Mouse (Mus musculus): ENCODE results near the gene Fbxw8. TPM values are rescaled to one million over a fixed set of nuclear protein-coding genes. Genes with fewer than 3 reads are reported as not detected.
A peak's percentile ranks its signal among the peaks of the same experiment; 100 is the strongest.

Fbxw8 gene
- total RNA-seq, 4 experiments from 2014 or later, result 30.5 to 33.5 (median 31.6) TPM

DNA sequence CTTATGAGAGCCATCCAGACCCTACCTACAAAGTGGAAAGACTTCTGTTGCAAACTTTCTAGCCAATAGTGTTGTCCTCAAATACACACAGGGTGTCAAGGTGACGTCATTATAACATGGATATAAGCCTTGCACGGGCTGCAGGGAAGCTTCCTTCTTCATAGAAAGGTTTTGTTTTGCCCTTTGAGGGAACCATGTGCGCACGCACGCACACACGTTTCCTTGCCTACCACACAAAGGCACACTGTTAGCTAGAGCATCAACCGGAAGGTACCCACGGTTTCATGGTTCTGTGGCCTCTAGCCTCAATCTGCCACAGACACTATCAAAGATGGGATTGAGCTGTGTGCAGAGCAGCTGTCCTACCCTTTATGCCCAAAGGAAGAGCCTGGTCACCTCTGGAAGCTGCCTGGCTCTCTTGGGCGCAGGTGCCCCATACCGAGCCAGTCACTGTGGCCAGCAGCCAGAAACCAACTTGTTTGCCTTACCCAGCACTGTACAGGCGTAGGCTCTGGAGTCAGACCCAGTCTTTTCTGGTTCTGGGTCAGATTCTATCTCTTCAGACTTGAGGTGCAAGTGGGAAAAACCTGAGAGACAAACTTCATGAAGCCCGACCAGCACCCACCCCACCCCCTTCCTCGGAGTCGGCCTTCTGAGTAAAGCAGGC is 108.0 kb downstream of the Fbxw8 start:
- DNase-seq (ENCODE audit: low spot score in 2 of 2), result no peak

GRCm38 (mm10) chr5:118045385-118045784 is 109.9 kb downstream of the Fbxw8 start:
- DNase-seq (ENCODE audit: low spot score in 2 of 2), result no peak

- DNase-seq (ENCODE audit: low spot score in 2 of 2), result no peak
Measured at GRCm38 (mm10) chr5:118044907-118045306, 110.4 kb downstream of the Fbxw8 start.

- no peak for DNase-seq (ENCODE audit: low spot score in 2 of 2)
Measured at GRCm38 (mm10) chr5:118043761-118044160, 111.5 kb downstream of the Fbxw8 start.

DNA sequence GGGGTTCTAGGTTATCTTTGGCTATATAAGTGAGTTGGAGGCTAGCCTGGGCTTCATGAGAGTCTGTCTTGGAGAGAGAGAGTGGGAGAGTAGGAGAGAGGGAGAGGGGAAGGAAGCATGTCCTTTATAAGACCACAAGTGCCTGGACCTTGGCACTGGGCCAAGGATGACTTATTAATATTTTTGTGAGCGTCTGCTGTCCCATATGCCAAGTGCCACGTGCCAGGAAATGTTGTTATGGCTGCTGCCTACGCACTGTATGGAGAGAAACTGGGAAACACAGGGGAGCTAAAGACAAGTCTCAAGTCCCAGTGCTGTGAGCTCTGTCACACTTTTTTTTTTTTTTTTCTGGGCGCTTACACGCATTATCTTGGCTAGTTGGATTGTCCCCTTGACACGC is 112.7 kb downstream of the Fbxw8 start:
- DNase-seq (ENCODE audit: low spot score in 2 of 2), result no peak

- DNase-seq (ENCODE audit: low spot score in 2 of 2), result no peak
Measured at GRCm38 (mm10) chr5:118039241-118039668, 116.0 kb downstream of the Fbxw8 start.

DNA sequence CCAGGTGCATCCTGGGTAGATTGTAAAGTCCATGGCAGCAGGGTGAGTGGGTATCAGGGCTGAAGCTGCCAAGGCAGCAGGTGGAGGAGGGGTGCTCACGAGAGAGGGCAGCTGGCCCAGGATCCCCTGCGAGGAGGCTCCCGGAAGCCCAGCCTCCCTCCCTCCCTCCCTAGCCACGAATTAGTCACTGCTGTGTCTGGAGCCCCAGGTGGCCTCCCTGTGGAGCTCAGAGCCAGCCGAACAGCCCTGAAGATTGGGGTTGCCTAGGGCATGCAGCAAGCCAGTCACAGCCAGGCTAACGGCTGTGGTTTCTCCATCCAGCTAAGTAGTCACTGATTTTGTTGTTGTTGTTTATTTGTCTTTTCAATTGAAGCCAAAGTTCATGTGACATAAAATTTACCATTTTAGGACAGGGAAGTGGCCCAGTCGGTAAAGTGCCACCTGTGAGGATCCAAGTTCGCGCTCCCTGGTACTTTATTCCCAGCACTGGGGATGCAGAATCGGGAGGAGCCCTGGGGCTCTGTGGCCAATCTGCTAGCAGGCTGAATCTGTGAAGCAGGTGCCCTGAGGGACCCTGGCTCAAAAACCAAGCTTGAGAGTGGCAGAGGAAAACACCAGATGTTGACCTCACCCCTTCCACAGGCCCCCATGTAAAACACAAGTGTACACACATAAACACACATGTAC is 117.3 kb downstream of the Fbxw8 start:
- DNase-seq (ENCODE audit: low spot score in 2 of 2), result no peak

- peak in 1 of 2 experiments; percentile 63 for DNase-seq (ENCODE audit: low spot score in 2 of 2)
Measured at GRCm38 (mm10) chr5:118036888-118037797, 118.1 kb downstream of the Fbxw8 start.

GRCm38 (mm10) chr5:118035786-118036185 is 119.5 kb downstream of the Fbxw8 start:
- DNase-seq (ENCODE audit: low spot score in 2 of 2), result no peak

DNA sequence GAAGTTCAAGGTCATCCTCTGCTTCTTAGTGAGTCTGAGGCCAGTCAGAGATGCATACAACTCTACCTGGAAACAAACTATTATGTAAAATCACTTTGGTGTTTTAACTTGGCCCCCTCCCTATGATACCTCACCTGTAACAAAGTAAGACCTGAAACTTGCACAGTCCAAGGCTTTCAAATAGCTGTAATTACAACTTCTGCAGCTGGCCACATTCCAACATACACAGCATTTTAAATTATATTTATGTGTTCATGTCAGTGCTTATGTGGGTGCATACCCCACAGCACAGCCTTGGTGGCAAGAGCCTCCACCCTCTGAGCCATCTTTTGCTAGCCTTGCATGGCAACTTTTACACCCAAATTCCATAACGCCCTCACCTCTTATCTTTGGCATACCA is 120.6 kb downstream of the Fbxw8 start:
- DNase-seq (ENCODE audit: low spot score in 2 of 2), result no peak

GRCm38 (mm10) chr5:118033740-118034139 is 121.5 kb downstream of the Fbxw8 start:
- DNase-seq (ENCODE audit: low spot score in 2 of 2), result no peak

- no peak for DNase-seq (ENCODE audit: low spot score in 2 of 2)
Measured at GRCm38 (mm10) chr5:118033328-118033727, 121.9 kb downstream of the Fbxw8 start.

DNA sequence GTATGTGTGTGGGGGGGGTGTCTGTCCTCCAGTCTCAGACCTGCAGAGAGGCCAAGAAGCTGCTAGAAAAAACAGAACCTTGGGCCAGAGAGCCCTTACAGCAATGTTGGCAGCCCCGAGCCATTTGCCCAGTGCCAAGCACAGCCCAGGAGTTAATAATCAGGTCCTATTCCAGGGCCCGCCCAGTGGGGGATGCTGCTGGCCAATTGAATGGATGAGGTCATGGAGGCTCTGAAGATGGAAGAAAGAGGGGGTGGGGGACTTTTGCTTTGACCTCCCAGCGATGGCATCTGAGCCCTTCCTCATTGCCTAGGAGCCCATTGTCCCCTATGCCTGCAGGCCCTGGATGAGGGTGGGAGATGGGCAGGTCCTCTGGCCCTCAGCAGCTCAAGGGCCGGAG is 123.8 kb downstream of the Fbxw8 start:
- no peak for DNase-seq (ENCODE audit: low spot score in 2 of 2)

DNA sequence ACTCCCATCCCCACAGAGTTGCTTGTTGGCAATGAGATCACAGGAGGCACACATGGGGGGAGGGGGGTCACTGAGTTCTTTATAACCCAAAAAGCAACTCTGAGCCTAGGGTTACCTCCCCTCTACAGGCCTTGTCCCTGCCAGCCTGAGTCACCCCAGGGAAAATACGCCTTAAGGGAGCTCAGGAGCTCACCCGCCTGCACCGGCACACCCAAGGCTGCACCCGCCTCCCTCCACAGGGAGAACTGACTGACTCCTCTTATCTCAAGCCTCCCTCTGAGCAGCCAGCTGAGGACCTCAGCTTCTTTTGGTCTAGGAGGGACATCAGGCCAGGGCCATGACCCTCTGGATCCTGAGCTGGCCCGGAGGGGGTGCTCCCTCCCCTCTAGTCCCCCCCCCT is 124.2 kb downstream of the Fbxw8 start:
- DNase-seq (ENCODE audit: low spot score in 2 of 2), result no peak

GRCm38 (mm10) chr5:118030022-118030675 is 125.1 kb downstream of the Fbxw8 start:
- DNase-seq (ENCODE audit: low spot score in 2 of 2), result no peak

DNA sequence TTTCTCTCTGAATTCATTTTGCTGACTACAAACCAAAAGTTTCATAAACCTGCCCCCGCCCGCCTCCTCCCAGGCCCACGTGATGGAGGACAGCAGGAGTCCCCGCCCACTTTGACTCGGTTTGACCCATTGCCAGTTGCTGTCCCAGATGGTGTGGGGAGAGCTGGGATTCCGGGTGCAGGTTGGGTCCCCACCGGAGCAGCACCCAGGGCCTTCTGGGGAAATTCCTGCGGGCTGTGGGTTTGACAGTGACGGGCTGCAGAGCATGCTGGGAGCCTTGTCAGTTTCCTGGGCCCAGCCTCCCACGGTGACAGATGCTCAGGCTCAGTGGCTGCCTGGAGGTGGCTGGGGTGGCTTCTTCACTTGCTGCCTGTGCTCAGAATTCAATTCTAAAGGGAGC is 125.8 kb downstream of the Fbxw8 start:
- DNase-seq (ENCODE audit: low spot score in 2 of 2), result peak; percentile 73 to 86

GRCm38 (mm10) chr5:118029035-118029408 is 126.2 kb downstream of the Fbxw8 start:
- DNase-seq (ENCODE audit: low spot score in 2 of 2), result no peak

DNA sequence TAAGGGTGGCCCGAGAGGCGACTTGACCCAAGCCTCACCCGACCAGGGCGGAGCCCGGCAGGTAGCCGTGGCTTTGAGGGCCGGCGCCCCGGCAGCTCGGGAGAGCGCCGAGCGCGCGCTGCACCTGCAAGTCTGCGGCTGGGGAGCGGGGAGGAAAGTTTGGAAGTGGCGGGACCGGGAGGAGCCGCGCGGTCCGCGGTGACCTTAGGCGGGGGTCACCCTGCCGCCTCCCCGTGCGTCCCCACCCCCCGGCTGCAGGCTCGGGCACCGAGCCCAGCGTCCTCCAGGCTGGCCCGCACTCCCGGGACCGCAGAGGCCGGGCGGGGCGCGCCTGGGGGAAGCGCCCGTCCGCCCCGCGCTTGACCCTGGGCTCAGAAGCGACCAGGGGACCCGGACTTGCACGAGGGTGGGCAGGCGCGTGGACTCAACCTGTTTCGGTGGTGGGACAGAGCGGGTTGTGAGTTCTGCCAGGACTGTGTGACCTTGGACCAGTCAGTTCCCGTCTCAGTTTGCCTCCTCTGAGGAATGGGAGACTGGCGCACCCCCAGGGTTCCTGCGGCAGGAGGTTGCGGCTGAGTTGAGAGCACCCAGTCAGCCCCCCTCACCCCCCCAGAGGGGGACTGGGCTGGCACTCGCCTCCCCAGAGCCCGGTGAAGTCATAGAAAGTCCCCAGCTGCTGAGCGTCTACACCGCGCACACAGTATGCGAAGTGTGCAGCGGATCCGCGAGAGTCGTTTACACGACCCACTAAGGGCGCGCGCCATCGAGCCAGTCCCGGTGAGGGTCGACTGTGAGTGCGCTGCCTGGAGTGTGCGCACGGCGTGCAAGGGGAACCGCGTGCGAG is 126.9 kb downstream of the Fbxw8 start:
- DNase-seq (ENCODE audit: low spot score in 2 of 2), result no peak

GRCm38 (mm10) chr5:118027698-118028190 is 127.5 kb downstream of the Fbxw8 start, which contains the start of gene Tesc:
Gene Tesc (plus strand): TSS chr5:118027743.
- DNase-seq (ENCODE audit: low spot score in 2 of 2), result no peak

- no peak for DNase-seq (ENCODE audit: low spot score in 2 of 2)
Measured at GRCm38 (mm10) chr5:118027101-118027697, 128.1 kb downstream of the Fbxw8 start.

All from left cerebral cortex, adult 8-10 months (tissue).